Comparison of ENCODE assay signal across 9 mouse cellular contexts in the genomic region with DNA sequence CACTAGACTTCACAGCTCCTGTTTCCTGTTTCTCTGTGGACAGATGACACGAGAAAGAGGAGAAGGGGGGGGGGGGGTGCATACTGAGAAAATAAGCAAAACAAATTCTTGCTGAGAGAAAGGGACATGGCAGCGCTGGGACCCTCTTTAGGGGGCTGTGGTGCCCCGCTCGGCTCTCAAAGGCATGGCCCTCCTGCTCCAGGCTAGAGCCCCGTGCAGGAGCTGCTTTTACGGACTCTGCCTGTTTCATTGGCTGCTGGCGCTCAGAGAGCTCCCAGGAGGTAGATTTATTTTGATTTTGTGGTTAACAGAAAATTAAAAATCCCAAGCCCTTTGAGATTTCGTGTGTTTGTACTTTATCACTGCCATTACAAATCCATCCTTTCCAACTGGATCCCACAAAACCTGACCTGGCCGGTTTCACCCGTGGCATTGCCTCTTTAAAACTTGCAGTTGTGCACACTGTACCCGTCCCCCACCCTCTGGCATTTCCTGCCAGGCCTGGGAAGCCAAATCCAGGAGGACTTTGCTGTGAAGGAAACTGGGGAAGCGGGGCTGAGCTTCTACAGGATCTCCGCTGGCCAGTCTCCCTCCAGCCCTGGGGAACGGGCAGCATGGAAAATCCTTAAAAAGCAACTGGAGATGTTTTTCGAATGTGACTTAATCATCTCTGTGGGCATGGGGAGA. TPM values are rescaled to one million over a fixed set of nuclear protein-coding genes. Genes with fewer than 3 reads are reported as not detected.
DNase-seq lines count a peak whose midpoint lies in the region; ATAC-seq and TF ChIP-seq lines count a peak whose summit lies in the region.
"Had no signal": no experiment of that assay in that cellular context is flagged by ENCODE, and none has a peak within 500 bp of the region (broad histone marks: within the 10 kb centered on the region; RNA-seq: fewer than 3 reads in every experiment).

No protein-coding gene starts in this region.

- TF ChIP-seq CTCF in intestine, postnatal 0 days (IDR thresholded peaks at IDR 0.05; ENCODE audit: low read depth): no peak

- H3K9ac ChIP-seq in intestine, embryonic 14.5 days (ENCODE audit: low read length): no peak overlapping the region
- no peak overlapping the region for H3K9ac ChIP-seq in intestine, postnatal 0 days (ENCODE audit: low read depth, low read length)
- no peak overlapping the region for H3K9ac ChIP-seq in midbrain, embryonic 14.5 days (replicated peaks; ENCODE audit: low read length)

- H3K27ac ChIP-seq in intestine, embryonic 14.5 days (ENCODE audit: low read depth): peak overlapping the region; percentile 23; the same call in 1 of the 2 replicates
- H3K27ac ChIP-seq in intestine, postnatal 0 days (ENCODE audit: low read depth, low read length): no peak overlapping the region
- H3K27ac ChIP-seq in midbrain, embryonic 14.5 days (replicated peaks; ENCODE audit: low read depth, low read length): no peak overlapping the region

- no peaks in the 10 kb centered on the region for H3K9me3 ChIP-seq in intestine, embryonic 14.5 days (ENCODE audit: control insufficient read depth, low read length)
- no peaks in the 10 kb centered on the region for H3K9me3 ChIP-seq in intestine, postnatal 0 days (ENCODE audit: control insufficient read depth)
- no peaks in the 10 kb centered on the region for H3K9me3 ChIP-seq in midbrain, embryonic 14.5 days (ENCODE audit: control insufficient read depth, low read length)

- H3K27me3 ChIP-seq in intestine, embryonic 14.5 days (replicated peaks; ENCODE audit: control insufficient read depth, insufficient read depth, low read length): no peaks in the 10 kb centered on the region
- no peaks in the 10 kb centered on the region for H3K27me3 ChIP-seq in intestine, postnatal 0 days (replicated peaks; ENCODE audit: control insufficient read depth, insufficient read depth, low read length)
- no peaks in the 10 kb centered on the region for H3K27me3 ChIP-seq in midbrain, embryonic 14.5 days (ENCODE audit: control insufficient read depth, insufficient read depth, low read length)

- WGBS in intestine, embryonic 14.5 days: 40% methylated on average over 15 of the region's 15 CpGs
- WGBS in intestine, postnatal 0 days: 66% methylated on average over 15 of the region's 15 CpGs
- whole genome bisulfite sequencing in midbrain, embryonic 14.5 days: 77% methylated on average over 15 of the region's 15 CpGs

- no peak overlapping the region for H3K4me2 ChIP-seq in intestine, embryonic 14.5 days (ENCODE audit: low read length)
- no peak overlapping the region for H3K4me2 ChIP-seq in intestine, postnatal 0 days (replicated peaks; ENCODE audit: low read depth)
- H3K4me2 ChIP-seq in midbrain, embryonic 14.5 days (ENCODE audit: low read length): no peak overlapping the region

- no peak for ATAC-seq in intestine, embryonic 14.5 days (replicated peaks; ENCODE audit: low FRiP score, low TSS enrichment, low read depth)
- ATAC-seq in intestine, postnatal 0 days: no peak
- no peak for ATAC-seq in midbrain, embryonic 14.5 days (ENCODE audit: low FRiP score, low TSS enrichment)

- no peak overlapping the region for H3K4me3 ChIP-seq in intestine, embryonic 14.5 days (ENCODE audit: low read depth, low read length)
- no peak overlapping the region for H3K4me3 ChIP-seq in intestine, postnatal 0 days (ENCODE audit: low read depth, low read length)
- no peak overlapping the region for H3K4me3 ChIP-seq in midbrain, embryonic 14.5 days (replicated peaks; ENCODE audit: low read depth, low read length)

- peaks cover 12% of the 10 kb centered on the region; the same call in 1 of the 2 replicates for H3K4me1 ChIP-seq in intestine, embryonic 14.5 days (replicated peaks; ENCODE audit: control insufficient read depth, insufficient read depth, low read length)
- no peaks in the 10 kb centered on the region for H3K4me1 ChIP-seq in intestine, postnatal 0 days (replicated peaks; ENCODE audit: control insufficient read depth, insufficient read depth, low read length)
- H3K4me1 ChIP-seq in midbrain, embryonic 14.5 days (ENCODE audit: control insufficient read depth, insufficient read depth, low read length): no peaks in the 10 kb centered on the region

- H3K36me3 ChIP-seq in intestine, embryonic 14.5 days (ENCODE audit: control insufficient read depth, insufficient read depth, low read length): 0 out of 2 replicates have a peak, but pooled peaks cover 4% of the 10 kb centered on the region
- H3K36me3 ChIP-seq in intestine, postnatal 0 days (ENCODE audit: control insufficient read depth, insufficient read depth): peaks cover 12% of the 10 kb centered on the region; the same call in 1 of the 2 replicates
- no peaks in the 10 kb centered on the region for H3K36me3 ChIP-seq in midbrain, embryonic 14.5 days (ENCODE audit: control insufficient read depth, insufficient read depth, low read length)

- DNase-seq in intestine, embryonic 14.5 days (ENCODE audit: low spot score): no peak
- DNase-seq in heart, adult 18-20 months: peak; percentile 64 to 75
- DNase-seq in kidney, adult 9 months: peak; percentile 74
- peak; percentile 74 to 81 for DNase-seq in lung, postnatal 4 days
- DNase-seq in frontal cortex, postnatal 25 days (ENCODE audit: low spot score in 2 of 2): no peak
- DNase-seq in left cerebral cortex, adult 9 months (ENCODE audit: low spot score in 2 of 2): no peak
- no peak for DNase-seq in midbrain, embryonic 14.5 days

RNA-seq across cellular contexts. Expression of a gene that starts 5.5 kb away (rescaled TPM):
- 0.08 and 0.57 TPM in 2 replicates for polyA plus RNA-seq in intestine, embryonic 14.5 days (2014; fragmentation: Nextera tagmentation; extraction: Ambion mirVana)
- 0.12 TPM in 1 of 2 replicates, not detected in the other for polyA plus RNA-seq in intestine, postnatal 0 days (2015; fragmentation: Nextera tagmentation; extraction: Ambion mirVana)
- total RNA-seq in heart, adult 18-20 months (2021): under 1 TPM in 1 of 2 experiments, not detected in 1; 0.13 TPM
- polyA plus RNA-seq in midbrain, embryonic 14.5 days (2014; fragmentation: Nextera tagmentation; extraction: Ambion mirVana): 0.13 TPM in 1 of 2 replicates, not detected in the other
- polyA plus RNA-seq: brain, embryonic 14.5 days had no signal

Comparison
In these comparisons a context has a peak if more than half of its experiments do, and no peak if none do; other contexts are left out.
1. DNase-seq: peak in heart, adult 18-20 months (2 of 2), kidney, adult 9 months (single experiment) and lung, postnatal 4 days (2 of 2); none in intestine, embryonic 14.5 days (single experiment), frontal cortex, postnatal 25 days (0 of 2), left cerebral cortex, adult 9 months (0 of 2) and midbrain, embryonic 14.5 days (single experiment).